Comparison of ENCODE assay signal across 14 mouse cellular contexts in genomic region chr15:77784039-77784824, GRCm38 (mm10). TPM values are rescaled to one million over a fixed set of nuclear protein-coding genes. Genes with fewer than 3 reads are reported as not detected.
DNase-seq lines count a peak whose midpoint lies in the region; ATAC-seq and TF ChIP-seq lines count a peak whose summit lies in the region.
"Had no signal": no experiment of that assay in that cellular context is flagged by ENCODE, and none has a peak within 500 bp of the region (broad histone marks: within the 10 kb centered on the region; RNA-seq: fewer than 3 reads in every experiment).

No protein-coding gene starts in this region.

- 85% methylated on average over 22 of the region's 22 CpGs for WGBS in forebrain, embryonic 12.5 days

- no peak overlapping the region for H3K4me3 ChIP-seq in layer of hippocampus, adult 2 months
- no peak overlapping the region for H3K4me3 ChIP-seq in forebrain, embryonic 12.5 days (replicated peaks)
- H3K4me3 ChIP-seq: heart, embryonic 15.5 days had no signal

- H3K9ac ChIP-seq in forebrain, embryonic 12.5 days: no peak overlapping the region
- H3K9ac ChIP-seq: heart, embryonic 15.5 days had no signal

- H3K36me3 ChIP-seq in forebrain, embryonic 12.5 days (replicated peaks): peaks cover 97% of the 10 kb centered on the region

- no peaks in the 10 kb centered on the region for H3K27me3 ChIP-seq in forebrain, embryonic 12.5 days
- H3K27me3 ChIP-seq: heart, embryonic 15.5 days had no signal

- no peaks in the 10 kb centered on the region for H3K4me1 ChIP-seq in forebrain, embryonic 12.5 days
- H3K4me1 ChIP-seq: heart, embryonic 15.5 days had no signal

- ATAC-seq in forebrain, embryonic 12.5 days (ENCODE audit: low FRiP score): no peak
- ATAC-seq: forebrain, embryonic 14.5 days had no signal

- DNase-seq in embryo, embryonic 11 days: peak; percentile 26
- DNase-seq in embryo, embryonic 10.5 days (ENCODE audit: low spot score): no peak
- peak; percentile 74 to 89 for DNase-seq in layer of hippocampus, adult 2 months (ENCODE audit: low spot score in 2 of 2)
- DNase-seq in layer of hippocampus, postnatal 25 days (ENCODE audit: extremely low spot score in 1 of 2, low spot score in 1 of 2): no peak
- peak; percentile 87 for DNase-seq in layer of hippocampus, adult 9-11 months
- peak; percentile 75 to 84 for DNase-seq in right cerebral cortex, postnatal 10 days (ENCODE audit: low spot score in 2 of 2)
- no peak for DNase-seq in heart, adult 11 months
- DNase-seq: adrenal gland, adult 2 months; cerebellum, postnatal 25 days; kidney, postnatal 25 days had no signal

- H3K9me3 ChIP-seq in forebrain, embryonic 12.5 days: no peaks in the 10 kb centered on the region
- H3K9me3 ChIP-seq: heart, embryonic 15.5 days had no signal

- peak overlapping the region; percentile 92 for H3K27ac ChIP-seq in layer of hippocampus, adult 2 months
- H3K27ac ChIP-seq in forebrain, embryonic 12.5 days: no peak overlapping the region
- H3K27ac ChIP-seq: heart, embryonic 15.5 days; macrophage had no signal

- no peak overlapping the region for H3K4me2 ChIP-seq in forebrain, embryonic 12.5 days
- H3K4me2 ChIP-seq: heart, embryonic 15.5 days had no signal

- no peak for TF ChIP-seq CTCF in layer of hippocampus, adult 2 months (conservative IDR thresholded peaks at IDR 0.05)

RNA-seq across cellular contexts. Expression of gene Apol8, which starts 27.4 kb away (rescaled TPM):
- total RNA-seq in layer of hippocampus, adult 2 months (2021): 1 to 10 TPM; 5.7 to 7.4 TPM
- 1 to 10 TPM; 4.0 to 4.8 TPM for total RNA-seq in layer of hippocampus, postnatal 25 days (2021)
- 0.24 and 0.46 TPM in 2 replicates for polyA plus RNA-seq in forebrain, embryonic 12.5 days (2016; fragmentation: Nextera tagmentation; extraction: Ambion mirVana)
- total RNA-seq: adrenal gland, adult 2 months had no signal
- polyA plus RNA-seq: adrenal gland, adult 2 months; heart, embryonic 15.5 days; macrophage had no signal

RNA-seq across cellular contexts. Expression of gene Apol9b, which starts 55.4 kb away (rescaled TPM):
- not detected for total RNA-seq in layer of hippocampus, adult 2 months (2021)
- not detected for total RNA-seq in layer of hippocampus, postnatal 25 days (2021)
- polyA plus RNA-seq in forebrain, embryonic 12.5 days (2016; fragmentation: Nextera tagmentation; extraction: Ambion mirVana): not detected in 2 replicates
- polyA plus RNA-seq: forebrain, embryonic 14.5 days had no signal

RNA-seq across cellular contexts. Expression of gene Myh9, which starts 57.7 kb away (rescaled TPM):
- 10 to 100 TPM; 88.3 to 96.3 TPM for total RNA-seq in layer of hippocampus, adult 2 months (2021)
- 10 to 100 TPM; 75.0 to 90.2 TPM for total RNA-seq in layer of hippocampus, postnatal 25 days (2021)
- polyA plus RNA-seq in forebrain, embryonic 12.5 days (2016; fragmentation: Nextera tagmentation; extraction: Ambion mirVana): 24.6 and 27.6 TPM in 2 replicates

Comparison
In these comparisons a context has a peak if more than half of its experiments do, and no peak if none do; other contexts are left out.
1. DNase-seq: peak in embryo, embryonic 11 days (single experiment), layer of hippocampus, adult 2 months (2 of 2), layer of hippocampus, adult 9-11 months (single experiment) and right cerebral cortex, postnatal 10 days (2 of 2); none in embryo, embryonic 10.5 days (single experiment), layer of hippocampus, postnatal 25 days (0 of 2) and heart, adult 11 months (single experiment).